Mouse (Mus musculus): ENCODE measurements around the gene Theg. TPM values are rescaled to one million over a fixed set of nuclear protein-coding genes. Genes with fewer than 3 reads are reported as not detected.

The Theg gene
- not detected for total RNA-seq (2021)
- not detected in 2 replicates for polyA plus RNA-seq (2012; rRNA removed)
- long read RNA-seq: 0 reads

DNA sequence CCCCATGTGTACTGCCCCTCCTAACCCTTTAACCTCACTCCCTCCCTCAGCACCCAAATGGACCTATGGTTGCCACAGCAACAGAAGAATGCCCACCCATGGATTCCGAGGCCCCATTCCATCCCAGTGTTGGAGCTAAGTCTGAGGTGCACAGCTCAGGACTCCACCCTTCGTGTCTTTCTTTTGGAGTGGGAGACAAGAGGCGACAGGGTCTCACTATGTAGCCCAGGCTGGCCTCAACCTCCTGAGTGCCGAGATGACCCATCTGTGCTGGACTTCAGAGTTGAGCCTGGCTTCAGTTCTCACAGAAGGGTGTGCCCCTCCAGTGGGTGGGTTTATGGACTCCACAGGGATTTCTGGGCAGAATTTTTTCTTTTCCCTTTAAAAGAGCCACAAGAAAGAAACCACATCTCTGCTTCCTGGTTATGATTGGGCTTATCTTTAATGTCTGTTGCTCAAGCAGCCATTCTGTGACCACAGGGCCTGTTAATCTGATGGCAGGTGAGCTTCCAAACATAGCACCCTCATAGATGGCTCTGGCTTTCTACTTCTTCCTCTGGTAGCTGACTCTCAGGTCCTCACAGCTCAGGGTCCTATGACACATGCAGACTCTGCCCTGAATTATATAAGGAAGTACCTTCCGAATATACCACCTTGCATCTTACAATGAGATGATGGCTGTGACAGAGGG is at the start of gene Theg:
Gene Theg (minus strand): TSS at position 271 of the 691 bp plus-strand sequence.
- no peak for DNase-seq

DNA sequence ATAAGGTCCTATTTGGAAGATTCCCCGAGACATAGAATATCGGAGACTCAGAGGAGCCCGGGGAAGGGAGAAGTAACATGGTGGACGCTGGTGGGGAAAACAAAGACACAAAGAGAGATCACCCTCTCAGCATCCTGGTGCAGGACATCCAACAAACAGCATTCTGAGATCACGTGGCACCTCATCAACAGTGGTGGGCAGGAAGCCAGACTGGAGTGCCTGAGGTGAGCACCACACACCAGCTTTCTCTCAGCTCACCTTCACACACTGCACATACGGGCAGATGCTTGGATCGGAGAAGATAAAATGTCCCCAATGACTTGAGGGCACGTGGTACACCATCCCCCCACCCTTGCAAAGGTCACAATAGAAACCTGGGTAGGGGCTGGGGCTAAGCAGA is 49.2 kb upstream of the Theg start:
- DNase-seq: no peak

GRCm38 (mm10) chr10:79633006-79633777 is 46.1 kb upstream of the Theg start:
- peak; percentile 66 for DNase-seq

- no peak for DNase-seq
Measured at GRCm38 (mm10) chr10:79631432-79631831, 44.3 kb upstream of the Theg start.

DNA sequence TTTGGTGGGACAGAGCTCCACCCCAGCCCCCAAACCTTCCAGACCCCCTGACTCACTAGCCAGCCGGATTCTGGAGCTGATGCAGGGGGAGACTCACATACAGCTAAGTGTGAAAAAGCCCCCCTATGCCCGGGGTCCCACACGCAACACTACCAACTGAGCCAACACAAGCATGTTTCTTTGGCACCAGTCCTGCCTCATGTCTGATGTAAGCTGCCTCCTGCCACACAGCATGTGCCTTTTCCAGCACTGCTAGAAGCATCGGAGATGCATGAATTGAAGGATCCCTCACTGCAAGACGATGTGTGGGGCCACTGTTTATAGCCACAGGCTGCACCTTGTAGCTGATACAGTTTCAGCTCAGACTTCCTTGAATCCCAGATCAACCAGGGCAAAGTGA is 41.2 kb upstream of the Theg start:
- no peak for DNase-seq

- DNase-seq: peak; percentile 13
Measured at GRCm38 (mm10) chr10:79626156-79626555, 39.0 kb upstream of the Theg start.

GRCm38 (mm10) chr10:79625398-79625797 is 38.3 kb upstream of the Theg start:
- DNase-seq: no peak

DNA sequence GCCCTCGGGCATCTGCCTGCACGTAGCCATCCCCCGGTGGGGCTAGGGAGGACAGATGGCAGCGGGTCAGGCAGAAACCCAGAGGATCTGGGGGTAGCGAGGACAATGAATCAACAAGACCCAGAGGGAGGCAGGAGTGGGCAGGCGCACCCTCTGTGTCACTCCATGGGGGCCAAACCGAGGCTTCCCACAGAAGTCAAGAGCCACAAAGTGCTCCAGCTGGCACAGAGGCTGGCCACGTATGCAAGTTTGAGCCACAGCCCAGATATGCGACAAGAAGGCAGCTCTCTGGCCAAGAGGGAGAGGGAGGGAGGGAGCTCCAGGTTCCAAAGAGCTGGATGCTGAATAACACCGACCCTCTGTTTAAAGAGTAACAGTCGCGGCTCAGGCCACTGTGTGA is 36.8 kb upstream of the Theg start:
- DNase-seq: no peak

- DNase-seq: no peak
Measured at GRCm38 (mm10) chr10:79616376-79616775, 29.2 kb upstream of the Theg start.

GRCm38 (mm10) chr10:79615860-79616259 is 28.7 kb upstream of the Theg start:
- no peak for DNase-seq

DNA sequence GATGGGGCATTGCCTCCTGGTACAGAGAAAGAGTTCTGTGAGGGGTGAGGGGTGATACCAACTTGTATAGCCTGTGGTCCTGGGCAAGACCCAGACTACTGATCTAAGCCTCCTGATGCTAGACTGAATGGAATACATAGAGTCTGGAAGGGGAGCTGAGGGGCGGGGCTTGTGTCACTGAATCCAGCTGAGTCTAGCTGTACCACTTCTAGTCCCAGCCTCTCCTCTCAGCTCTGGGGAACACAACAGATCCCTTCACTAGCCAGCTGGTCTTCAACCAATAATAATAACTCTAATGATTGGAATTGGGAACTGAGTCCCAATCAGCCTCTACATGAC is 27.1 kb upstream of the Theg start:
- DNase-seq: no peak

DNA sequence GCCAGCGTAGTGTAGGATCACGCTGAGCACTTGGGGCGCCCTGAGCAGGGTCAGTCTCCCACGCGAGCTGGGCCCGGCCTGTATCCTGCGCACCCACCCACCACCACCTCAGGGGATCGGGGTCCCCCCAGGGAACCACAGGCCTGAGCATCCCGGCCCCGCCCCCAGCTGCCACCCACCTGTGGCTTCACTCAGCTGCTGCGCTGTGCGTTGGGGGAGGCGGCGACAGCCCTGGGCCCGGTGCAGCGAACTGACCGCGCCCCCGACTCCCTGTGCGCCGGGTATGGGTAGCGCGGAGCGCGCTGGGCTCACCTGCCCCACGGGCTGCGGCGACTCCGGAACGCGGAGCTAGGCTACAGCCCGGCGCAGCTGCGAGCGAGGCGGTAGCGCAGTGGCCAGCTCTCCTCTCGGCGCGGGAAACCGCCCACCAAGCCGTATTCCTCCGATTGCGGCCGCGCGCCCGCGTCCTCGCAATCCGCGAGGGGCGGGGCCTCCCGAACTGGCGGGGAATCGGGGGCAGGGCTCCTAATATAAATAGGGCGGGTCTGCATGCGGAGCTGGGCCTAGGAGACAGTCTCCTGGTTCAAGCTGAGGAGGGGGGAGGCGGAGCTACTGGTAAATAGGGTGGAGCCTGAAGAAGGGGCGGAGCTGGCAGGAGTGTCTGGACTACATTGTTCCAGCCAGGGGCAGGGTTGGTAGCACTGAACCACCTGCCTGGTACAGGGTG is 26.6 kb upstream of the Theg start, which contains the start of gene C2cd4c:
Gene C2cd4c (minus strand): TSS at position 448 of the 727 bp plus-strand sequence.
- DNase-seq: peak; percentile 62

DNA sequence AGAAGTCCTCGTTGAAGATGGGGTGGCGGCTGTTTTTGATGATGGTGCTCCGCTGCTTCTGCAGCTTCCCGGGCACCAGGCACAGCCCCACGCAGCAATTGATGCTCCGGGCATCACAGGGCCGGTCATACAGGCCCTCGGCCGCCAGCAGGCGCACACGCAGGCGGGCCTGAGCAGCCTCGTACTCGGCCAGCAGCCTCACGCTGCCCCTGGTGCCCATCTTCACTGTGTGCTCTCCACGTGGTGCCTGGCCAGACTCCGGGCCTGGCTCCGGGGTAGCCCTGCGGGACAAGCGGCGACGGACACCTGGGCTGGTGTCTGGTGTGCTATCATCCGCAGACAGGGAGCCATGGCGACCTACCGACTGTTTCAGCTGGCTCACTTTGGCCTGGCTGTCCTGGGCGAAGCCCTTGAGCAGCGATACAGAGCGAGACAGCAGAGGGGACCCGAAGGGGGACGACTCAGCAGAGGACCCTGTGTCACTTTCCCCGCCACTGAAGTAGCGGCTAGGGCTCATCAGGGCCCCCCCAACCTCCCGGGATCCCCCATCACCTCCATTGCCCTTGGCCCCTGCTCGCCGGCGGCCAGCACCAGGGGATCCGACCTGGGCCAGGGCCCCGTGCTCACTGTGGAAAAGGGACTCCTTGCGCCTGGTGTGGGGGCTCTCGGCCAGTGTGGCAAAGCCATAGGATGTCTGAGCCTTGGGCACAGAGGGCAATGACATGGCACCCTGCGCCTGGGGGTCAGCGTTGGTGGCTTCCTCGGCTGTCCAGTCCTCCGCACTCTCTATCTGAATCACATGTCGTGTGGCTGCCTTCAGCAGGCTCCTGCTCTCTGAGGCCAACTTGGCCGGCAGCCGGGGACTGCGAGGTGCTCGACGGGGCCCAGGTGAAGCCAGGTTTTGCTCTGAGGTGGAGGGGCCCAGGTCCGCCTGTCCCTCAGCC is 25.3 kb upstream of the Theg start:
- DNase-seq: no peak

DNA sequence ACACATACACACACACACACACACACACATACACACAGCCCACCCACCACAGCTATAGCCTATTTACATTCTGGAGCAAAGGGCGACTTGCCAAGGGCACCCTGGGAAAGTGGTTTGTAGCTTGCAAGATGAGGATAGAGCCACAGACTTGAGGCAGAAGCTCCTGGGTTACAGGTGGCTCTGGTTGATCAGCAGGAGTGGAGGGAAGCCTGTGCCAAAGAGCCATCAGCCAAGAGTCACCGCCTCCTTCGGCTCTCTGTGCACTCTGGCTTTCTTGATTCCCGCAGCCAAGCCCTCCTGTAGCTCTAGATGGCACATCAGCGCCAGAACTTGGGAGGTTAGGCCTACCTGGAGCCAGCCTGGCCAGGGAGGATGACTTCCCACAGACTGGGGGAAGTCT is 24.2 kb upstream of the Theg start:
- no peak for DNase-seq

GRCm38 (mm10) chr10:79609276-79609675 is 22.1 kb upstream of the Theg start:
- no peak for DNase-seq

- no peak for DNase-seq
Measured at GRCm38 (mm10) chr10:79607892-79608291, 20.8 kb upstream of the Theg start.

DNA sequence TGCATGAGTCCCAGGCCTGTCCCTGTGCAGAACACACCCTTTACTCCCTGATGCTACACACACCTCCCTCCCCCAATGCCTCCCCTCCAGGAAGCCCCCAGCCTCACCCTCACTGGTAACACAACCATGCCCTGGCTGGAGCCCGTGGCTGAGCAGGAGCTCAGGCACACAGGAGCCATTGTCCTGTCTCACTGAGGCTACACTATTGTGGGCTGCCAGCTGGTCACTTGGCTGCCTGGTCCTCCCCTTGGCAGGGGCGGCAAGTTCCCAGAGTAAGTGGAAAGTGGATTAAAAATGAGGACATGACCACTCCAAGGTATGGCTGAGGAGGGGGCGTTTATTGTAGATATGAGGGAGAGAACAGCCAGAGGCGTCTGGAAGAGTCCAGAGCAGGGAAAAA is 19.4 kb upstream of the Theg start:
- no peak for DNase-seq

DNA sequence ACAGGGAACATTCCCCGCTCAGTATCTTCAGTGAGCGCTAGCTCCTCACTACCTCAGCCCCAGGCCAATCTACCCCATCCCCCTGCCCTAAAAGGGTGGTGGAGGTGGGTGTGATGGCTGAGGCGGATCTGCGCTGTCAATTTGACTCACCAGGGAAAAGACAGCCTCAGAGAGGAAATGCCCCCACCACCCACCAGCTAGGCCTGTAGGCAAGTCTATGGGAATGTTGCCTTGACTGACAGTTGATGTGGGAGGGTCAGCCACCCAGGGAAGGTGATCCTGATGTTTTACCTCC is 10.8 kb upstream of the Theg start:
- no peak for DNase-seq

- no peak for DNase-seq
Measured at GRCm38 (mm10) chr10:79597051-79597935, 10.2 kb upstream of the Theg start.

- DNase-seq: no peak
Measured at GRCm38 (mm10) chr10:79595590-79595929, 8.4 kb upstream of the Theg start.

All from adrenal gland, adult 2 months (tissue).